Mouse (Mus musculus): ENCODE results near the gene Draxin. TPM values are rescaled to one million over a fixed set of nuclear protein-coding genes. Genes with fewer than 3 reads are reported as not detected.
"Not testable (repeated sequence)": the region's sequence is repeated elsewhere in the genome, so short reads cannot be mapped to it uniquely, and the experiment has no call there.

The Draxin gene
- polyA plus RNA-seq, 1 experiment from 2014 or later, result 12.4 TPM

- no peak overlapping the region for H3K4me3 ChIP-seq
- no peak overlapping the region for H3K9ac ChIP-seq
- no peaks in the 10 kb centered on the region for H3K4me1 ChIP-seq
- WGBS, result 72% methylated on average over 5 of the region's 5 CpGs
- no peaks in the 10 kb centered on the region for H3K27me3 ChIP-seq (replicated peaks)
- no peak overlapping the region for H3K4me2 ChIP-seq (replicated peaks)
- no peaks in the 10 kb centered on the region for H3K9me3 ChIP-seq
- H3K36me3 ChIP-seq, result peaks cover 64% of the 10 kb centered on the region
- ATAC-seq (ENCODE audit: low FRiP score, low read depth), result no peak
- H3K27ac ChIP-seq, result no peak overlapping the region
These were observed 72.8 kb downstream of the Draxin start for GRCm38 (mm10) chr4:148057661-148058209.

- peaks cover 73% of the 10 kb centered on the region for H3K36me3 ChIP-seq
- H3K4me1 ChIP-seq, result no peaks in the 10 kb centered on the region
- H3K9ac ChIP-seq, result no peak overlapping the region
- ATAC-seq (ENCODE audit: low FRiP score, low read depth), result no peak
- no peaks in the 10 kb centered on the region for H3K27me3 ChIP-seq (replicated peaks)
- H3K27ac ChIP-seq, result no peak overlapping the region
- H3K4me3 ChIP-seq, result no peak overlapping the region
- no peaks in the 10 kb centered on the region for H3K9me3 ChIP-seq
- 93% methylated on average over 4 of the region's 4 CpGs for WGBS
- H3K4me2 ChIP-seq (replicated peaks), result no peak overlapping the region
These were observed 73.7 kb downstream of the Draxin start for GRCm38 (mm10) chr4:148056801-148057200.

GRCm38 (mm10) chr4:148056246-148056645, 74.3 kb downstream of the Draxin start:
- Histone ChIP-seq H3K36me3 (peaks cover 79% of the 10 kb centered on the region), H3K4me2 (replicated peaks) (no peak overlapping the region), H3K27me3 (replicated peaks) (no peaks in the 10 kb centered on the region), H3K9me3 (no peaks in the 10 kb centered on the region), H3K9ac (no peak overlapping the region), H3K27ac (no peak overlapping the region), H3K4me3 (no peak overlapping the region), H3K4me1 (no peaks in the 10 kb centered on the region)
- 87% methylated on average over 7 of the region's 7 CpGs for WGBS
- ATAC-seq (ENCODE audit: low FRiP score, low read depth), result no peak

GRCm38 (mm10) chr4:148054961-148055695, 75.4 kb downstream of the Draxin start:
- H3K27me3 ChIP-seq (replicated peaks), result no peaks in the 10 kb centered on the region
- peaks cover 90% of the 10 kb centered on the region for H3K36me3 ChIP-seq
- no peaks in the 10 kb centered on the region for H3K9me3 ChIP-seq
- 93% methylated on average over 21 of the region's 21 CpGs for WGBS
- H3K4me2 ChIP-seq (replicated peaks), result no peak overlapping the region
- no peak for ATAC-seq (ENCODE audit: low FRiP score, low read depth)
- no peak overlapping the region for H3K27ac ChIP-seq
- H3K9ac ChIP-seq, result no peak overlapping the region
- H3K4me3 ChIP-seq, result no peak overlapping the region
- H3K4me1 ChIP-seq, result no peaks in the 10 kb centered on the region

- no peaks in the 10 kb centered on the region for H3K9me3 ChIP-seq
- H3K4me1 ChIP-seq, result no peaks in the 10 kb centered on the region
- no peak overlapping the region for H3K4me2 ChIP-seq (replicated peaks)
- H3K27me3 ChIP-seq (replicated peaks), result no peaks in the 10 kb centered on the region
- 95% methylated on average over 12 of the region's 12 CpGs for WGBS
- peaks cover 98% of the 10 kb centered on the region for H3K36me3 ChIP-seq
- no peak overlapping the region for H3K27ac ChIP-seq
- ATAC-seq (ENCODE audit: low FRiP score, low read depth), result no peak
- no peak overlapping the region for H3K4me3 ChIP-seq
- H3K9ac ChIP-seq, result no peak overlapping the region
These were observed 77.0 kb downstream of the Draxin start for GRCm38 (mm10) chr4:148053417-148053920.

- Histone ChIP-seq H3K9ac (no peak overlapping the region), H3K4me1 (no peaks in the 10 kb centered on the region), H3K36me3 (peaks cover 98% of the 10 kb centered on the region), H3K9me3 (no peaks in the 10 kb centered on the region), H3K27me3 (replicated peaks) (no peaks in the 10 kb centered on the region), H3K4me2 (replicated peaks) (no peak overlapping the region), H3K4me3 (no peak overlapping the region), H3K27ac (no peak overlapping the region)
- ATAC-seq (ENCODE audit: low FRiP score, low read depth), result no peak
- 93% methylated on average over 2 of the region's 2 CpGs for WGBS
These were observed 77.5 kb downstream of the Draxin start for GRCm38 (mm10) chr4:148052976-148053375.

- 88% methylated on average over 11 of the region's 11 CpGs for WGBS
- Histone ChIP-seq H3K4me1 (no peaks in the 10 kb centered on the region), H3K36me3 (peaks cover 92% of the 10 kb centered on the region)
These were observed 78.6 kb downstream of the Draxin start for GRCm38 (mm10) chr4:148051886-148052285.

GRCm38 (mm10) chr4:148051046-148051776, 79.3 kb downstream of the Draxin start:
- Histone ChIP-seq H3K36me3 (peaks cover 86% of the 10 kb centered on the region), H3K4me3 (no peak overlapping the region), H3K27ac (no peak overlapping the region), H3K4me2 (replicated peaks) (no peak overlapping the region), H3K9me3 (no peaks in the 10 kb centered on the region), H3K27me3 (replicated peaks) (no peaks in the 10 kb centered on the region), H3K9ac (no peak overlapping the region), H3K4me1 (no peaks in the 10 kb centered on the region)
- 94% methylated on average over 13 of the region's 13 CpGs for WGBS
- no peak for ATAC-seq (ENCODE audit: low FRiP score, low read depth)

More at GRCm38 (mm10) chr4:148051886-148052285, 78.6 kb downstream of the Draxin start:
- H3K4me3 ChIP-seq, result no peak overlapping the region
- no peak for ATAC-seq (ENCODE audit: low FRiP score, low read depth)
- H3K4me2 ChIP-seq (replicated peaks), result no peak overlapping the region
- H3K27ac ChIP-seq, result no peak overlapping the region
- no peak overlapping the region for H3K9ac ChIP-seq
- H3K27me3 ChIP-seq (replicated peaks), result no peaks in the 10 kb centered on the region
- H3K9me3 ChIP-seq, result no peaks in the 10 kb centered on the region

- H3K4me3 ChIP-seq; H3K9me3 ChIP-seq; H3K27me3 ChIP-seq (replicated peaks); ATAC-seq (ENCODE audit: low FRiP score, low read depth); H3K27ac ChIP-seq; H3K9ac ChIP-seq; H3K4me2 ChIP-seq (replicated peaks); H3K4me1 ChIP-seq: not testable (repeated sequence)
- H3K36me3 ChIP-seq, result peaks cover 82% of the 10 kb centered on the region
- WGBS, result 95% methylated on average over 3 of the region's 3 CpGs
These were observed 80.0 kb downstream of the Draxin start for GRCm38 (mm10) chr4:148050396-148050914.

Small RNA genes lying within 50 kb of the gene (microRNA-seq; reads per million reads assigned to microRNA genes)
- gene Mir7022, result not detected

Other genes starting within 250 kb of the Draxin start
- 65.1 and 67.1 TPM in 2 replicates for gene Mfn2, start 226.0 kb downstream of the Draxin start, polyA plus RNA-seq (2016; fragmentation: Nextera tagmentation; extraction: Ambion mirVana)
- gene Plod1, start 193.9 kb downstream of the Draxin start, polyA plus RNA-seq (2016; fragmentation: Nextera tagmentation; extraction: Ambion mirVana), result 33.9 and 35.4 TPM in 2 replicates
- 24.4 and 27.2 TPM in 2 replicates for gene 2510039O18Rik, start 189.8 kb downstream of the Draxin start, polyA plus RNA-seq (2016; fragmentation: Nextera tagmentation; extraction: Ambion mirVana)
- 0.45 TPM in 1 of 2 replicates, not detected in the other for gene Nppb, start 144.9 kb downstream of the Draxin start, polyA plus RNA-seq (2016; fragmentation: Nextera tagmentation; extraction: Ambion mirVana)
- 3.1 and 5.0 TPM in 2 replicates for gene Nppa, start 130.0 kb downstream of the Draxin start, polyA plus RNA-seq (2016; fragmentation: Nextera tagmentation; extraction: Ambion mirVana)
- gene Clcn6, start 91.9 kb downstream of the Draxin start, polyA plus RNA-seq (2016; fragmentation: Nextera tagmentation; extraction: Ambion mirVana), result 26.6 and 29.1 TPM in 2 replicates
- 27.8 and 30.7 TPM in 2 replicates for gene Mthfr, start 91.6 kb downstream of the Draxin start, polyA plus RNA-seq (2016; fragmentation: Nextera tagmentation; extraction: Ambion mirVana)
- 9.4 and 10.2 TPM in 2 replicates for gene Agtrap, start 42.7 kb downstream of the Draxin start, polyA plus RNA-seq (2016; fragmentation: Nextera tagmentation; extraction: Ambion mirVana)
- 89.3 and 90.6 TPM in 2 replicates for gene Mad2l2, start 314 bp downstream of the Draxin start, polyA plus RNA-seq (2016; fragmentation: Nextera tagmentation; extraction: Ambion mirVana)
- 13.9 and 16.1 TPM in 2 replicates for gene Fbxo6, start 21.4 kb upstream of the Draxin start, polyA plus RNA-seq (2016; fragmentation: Nextera tagmentation; extraction: Ambion mirVana)
- gene Fbxo44, start 29.8 kb upstream of the Draxin start, polyA plus RNA-seq (2016; fragmentation: Nextera tagmentation; extraction: Ambion mirVana), result 79.5 and 82.3 TPM in 2 replicates
- gene Fbxo2, start 29.9 kb upstream of the Draxin start, polyA plus RNA-seq (2016; fragmentation: Nextera tagmentation; extraction: Ambion mirVana), result 2.7 and 4.0 TPM in 2 replicates
- 17.7 and 21.3 TPM in 2 replicates for gene Disp3, start 157.3 kb upstream of the Draxin start, polyA plus RNA-seq (2016; fragmentation: Nextera tagmentation; extraction: Ambion mirVana)